Mouse (Mus musculus) retina, adult 2 months (tissue): ENCODE data around the gene Fgfr2.
A peak's percentile ranks its signal among the peaks of the same experiment; 100 is the strongest.
"Not testable (repeated sequence)": the region's sequence is repeated elsewhere in the genome, so short reads cannot be mapped to it uniquely, and the experiment has no call there.

Experiments
- DNase-seq: peaks from one replicate; pipeline ENCODE4 v3.0.0-alpha.2; 2012; ENCODE audit warnings: low read depth, low spot score

The Fgfr2 gene

GRCm38 (mm10) chr7:130625361-130625760 is 2497.8 kb downstream of the Fgfr2 start:
- no peak for DNase-seq

GRCm38 (mm10) chr7:130624299-130624698 is 2498.9 kb downstream of the Fgfr2 start:
- no peak for DNase-seq

GRCm38 (mm10) chr7:130622359-130622758 is 2500.8 kb downstream of the Fgfr2 start:
- no peak for DNase-seq

DNA sequence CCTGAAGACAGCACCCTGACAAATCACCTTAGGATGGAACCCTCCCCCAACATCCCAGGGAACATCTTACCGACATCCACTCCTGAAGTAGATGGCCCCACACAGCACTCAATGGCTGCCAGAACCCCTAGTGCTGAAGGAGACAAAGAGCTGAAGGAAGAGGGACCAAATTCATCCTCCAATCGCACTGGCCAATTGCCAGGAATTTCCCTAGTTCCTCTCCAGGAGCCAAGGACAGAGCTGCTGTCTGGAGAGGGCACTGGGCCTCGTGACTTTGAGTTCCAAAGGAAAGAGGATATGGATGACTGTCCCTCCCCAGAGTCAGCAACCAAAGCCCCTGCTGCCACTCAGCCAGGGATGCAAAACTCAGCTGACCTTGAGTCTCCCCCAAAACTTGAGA is 2501.2 kb downstream of the Fgfr2 start:
- DNase-seq: no peak

DNA sequence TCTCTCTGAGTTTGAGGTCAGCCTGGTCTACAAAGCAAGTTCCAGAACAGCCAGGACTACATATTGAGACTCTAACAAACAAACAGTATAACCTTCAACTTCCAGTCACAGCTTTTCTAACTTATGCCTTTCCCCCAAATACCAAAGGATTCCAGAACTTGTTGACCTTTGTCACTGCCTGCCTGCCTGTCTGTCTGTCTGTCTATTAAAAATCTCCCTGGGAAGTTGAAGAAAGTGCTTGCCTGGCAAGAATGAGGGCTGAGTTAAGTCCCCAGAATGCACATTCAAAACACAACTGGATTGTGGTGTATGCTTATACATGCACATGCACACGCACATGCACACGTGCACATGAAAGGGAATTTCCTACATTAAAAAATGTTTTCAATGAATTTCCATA is 2502.1 kb downstream of the Fgfr2 start:
- no peak for DNase-seq

DNA sequence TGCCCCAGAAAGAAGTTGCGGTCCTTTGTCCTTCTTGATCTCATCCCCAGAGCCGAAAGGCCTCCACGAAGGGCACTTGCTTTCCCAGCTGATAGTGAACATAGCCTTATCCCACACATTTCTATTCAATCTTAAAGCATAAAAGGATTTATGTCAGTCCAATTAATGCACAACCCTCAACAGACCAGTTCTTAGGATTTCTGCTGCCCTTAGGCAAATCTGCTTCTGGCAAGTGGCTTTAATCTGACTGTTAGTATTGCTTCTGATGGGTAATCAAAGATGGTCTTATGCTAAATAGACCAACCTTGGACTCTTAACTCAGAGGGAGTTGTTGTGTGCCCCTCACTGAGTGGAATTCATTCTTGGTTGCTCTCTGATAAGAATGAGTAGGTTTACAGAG is 2505.6 kb downstream of the Fgfr2 start:
- DNase-seq: no peak

DNA sequence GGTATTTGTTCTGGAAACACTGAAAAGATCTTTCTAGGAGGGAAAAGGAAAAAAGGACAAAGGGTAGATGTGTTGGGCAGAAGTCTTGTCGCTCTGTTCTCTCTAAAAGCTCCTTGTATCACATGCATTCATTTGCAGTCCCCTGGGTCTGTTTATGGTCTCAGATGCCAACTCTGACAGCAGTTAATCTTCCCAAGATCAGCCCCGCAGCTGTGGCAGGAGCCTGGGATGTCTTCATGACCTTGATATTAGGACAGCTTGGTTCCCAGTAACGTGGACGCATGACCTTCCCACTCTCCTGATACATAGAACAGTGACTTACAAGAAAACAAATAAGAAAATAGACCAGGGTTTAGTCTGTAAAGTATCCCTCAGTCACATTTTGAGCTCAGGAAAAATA is 2509.2 kb downstream of the Fgfr2 start:
- no peak for DNase-seq

- no peak for DNase-seq
Observed at GRCm38 (mm10) chr7:130606958-130607357, 2516.2 kb downstream of the Fgfr2 start.

GRCm38 (mm10) chr7:130605111-130605510 is 2518.0 kb downstream of the Fgfr2 start:
- peak; percentile 45 for DNase-seq

GRCm38 (mm10) chr7:130604390-130604789 is 2518.8 kb downstream of the Fgfr2 start:
- no peak for DNase-seq

DNA sequence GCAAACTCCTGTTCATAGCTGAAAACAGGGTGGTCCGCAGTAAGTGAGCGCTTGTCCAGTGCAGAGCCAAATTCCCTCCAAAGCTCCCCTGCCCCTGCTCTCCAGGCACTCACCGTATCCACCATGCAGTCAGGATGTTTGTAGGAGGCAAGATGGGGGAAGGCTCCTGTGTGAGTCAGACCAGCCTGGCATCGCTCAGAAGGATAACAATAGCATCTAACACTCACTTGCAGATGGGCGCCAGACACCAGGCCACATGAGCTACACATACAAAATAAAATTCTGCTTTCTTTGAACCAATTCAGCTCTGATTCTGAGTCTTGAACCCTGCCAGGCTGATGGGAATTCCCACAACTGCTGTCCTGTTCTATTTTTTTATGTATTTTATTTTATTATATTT is 2519.6 kb downstream of the Fgfr2 start:
- no peak for DNase-seq

DNA sequence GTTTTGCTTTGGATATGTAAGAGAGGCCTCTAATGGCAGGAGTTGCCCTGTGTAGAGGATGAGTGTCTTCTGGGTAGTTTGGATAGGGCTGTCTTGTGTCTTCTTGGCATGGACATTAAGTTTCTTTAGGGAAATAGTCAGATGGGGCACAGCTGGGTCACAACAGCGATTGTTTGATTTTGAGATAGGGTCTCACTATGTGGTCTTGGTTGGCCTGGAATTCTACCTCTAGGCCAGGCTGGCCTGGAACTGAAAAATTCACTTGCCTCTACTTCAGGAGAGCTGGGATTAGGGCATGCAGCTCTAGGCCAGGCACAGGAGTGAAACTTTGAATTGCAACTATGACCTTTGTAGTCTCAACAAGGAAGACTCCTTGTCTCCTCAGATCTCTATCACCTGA is 2520.3 kb downstream of the Fgfr2 start:
- no peak for DNase-seq

- no peak for DNase-seq
Observed at GRCm38 (mm10) chr7:130600546-130600945, 2522.6 kb downstream of the Fgfr2 start.

GRCm38 (mm10) chr7:130600074-130600473 is 2523.1 kb downstream of the Fgfr2 start:
- no peak for DNase-seq

DNA sequence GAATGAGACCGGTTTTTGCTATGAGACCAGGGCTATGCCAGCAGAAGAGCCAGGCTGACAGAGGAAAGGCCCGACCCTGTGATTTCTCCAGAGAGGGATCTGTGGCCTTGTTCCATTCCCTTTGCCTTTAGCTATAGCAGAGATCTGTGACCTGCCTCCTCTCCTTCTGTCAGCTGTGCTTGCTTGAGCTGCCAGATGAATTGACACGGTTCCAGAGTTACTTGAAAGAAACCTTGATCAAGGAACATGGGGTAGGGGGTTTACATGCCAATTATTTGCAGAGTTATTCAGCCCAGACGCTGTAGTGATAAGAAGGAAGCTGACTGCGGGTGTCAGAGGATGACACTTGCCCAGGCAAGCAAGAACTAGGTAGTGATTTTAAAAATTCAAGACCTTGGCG is 2525.6 kb downstream of the Fgfr2 start:
- no peak for DNase-seq

- not testable (repeated sequence) for DNase-seq
Observed at GRCm38 (mm10) chr7:130596079-130596855, 2526.9 kb downstream of the Fgfr2 start.

DNA sequence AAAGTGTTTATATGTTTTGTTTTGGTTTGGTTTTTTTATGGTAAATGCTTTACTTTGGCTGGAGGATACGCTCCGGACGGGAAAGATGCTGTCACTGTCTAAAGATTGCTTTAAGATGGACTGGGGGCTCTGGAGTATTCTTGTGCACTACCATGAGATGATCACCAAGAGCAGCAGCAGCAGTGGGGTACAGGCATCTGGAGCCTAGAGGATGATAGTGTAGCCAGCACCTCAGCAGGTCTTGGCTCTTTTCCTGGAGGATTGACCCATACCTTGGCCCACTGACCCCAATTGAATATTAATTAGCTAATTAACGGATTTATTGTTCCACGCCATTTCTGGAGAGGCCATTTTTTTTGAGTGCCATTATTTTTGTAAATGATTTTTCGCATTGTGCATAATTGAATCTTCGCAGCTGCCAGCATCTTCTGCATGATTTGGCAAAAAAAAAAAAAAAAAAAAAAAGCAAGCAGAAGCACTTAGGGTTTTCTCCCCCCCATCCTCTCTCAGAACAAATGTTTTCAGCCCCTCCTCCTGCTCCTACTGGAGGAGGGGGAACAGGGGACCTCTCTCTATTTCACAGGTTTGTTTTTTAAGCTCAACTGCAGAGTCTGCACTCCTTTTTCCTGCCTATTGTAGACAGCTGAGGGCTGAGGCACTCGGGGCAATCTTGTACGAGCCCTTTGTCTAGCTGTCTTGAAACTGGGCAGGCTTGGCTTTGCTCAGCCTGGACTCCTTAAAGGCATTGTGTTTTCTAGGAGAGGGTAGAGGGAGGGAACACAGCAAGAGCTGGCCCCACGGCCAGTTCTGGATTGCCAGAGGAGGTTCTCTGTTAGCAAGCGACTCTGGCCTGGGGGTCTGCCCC is 2529.5 kb downstream of the Fgfr2 start:
- DNase-seq: not testable (repeated sequence)

DNA sequence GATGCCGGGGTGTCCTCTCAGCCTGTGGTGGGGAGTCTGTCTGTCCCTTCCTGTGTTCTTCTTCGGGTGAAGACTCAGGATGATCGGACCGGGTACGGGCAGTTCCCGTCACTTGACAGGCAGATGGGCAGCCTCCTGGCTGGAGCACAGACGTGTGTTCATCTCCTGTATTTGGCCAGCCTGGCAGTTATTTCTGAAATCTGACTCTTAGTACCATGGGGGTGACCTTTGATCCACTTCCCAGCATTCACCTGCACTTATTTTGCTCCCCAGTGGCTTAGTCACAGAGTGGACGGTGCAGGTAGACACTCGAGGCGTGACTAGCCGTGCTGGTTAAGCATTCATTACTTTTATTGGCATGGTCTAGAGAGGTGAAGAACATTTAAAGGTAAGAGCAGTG is 2530.2 kb downstream of the Fgfr2 start:
- not testable (repeated sequence) for DNase-seq

GRCm38 (mm10) chr7:130590845-130591437 is 2532.2 kb downstream of the Fgfr2 start:
- DNase-seq: no peak

GRCm38 (mm10) chr7:130590081-130590828 is 2532.9 kb downstream of the Fgfr2 start:
- DNase-seq: no peak

DNA sequence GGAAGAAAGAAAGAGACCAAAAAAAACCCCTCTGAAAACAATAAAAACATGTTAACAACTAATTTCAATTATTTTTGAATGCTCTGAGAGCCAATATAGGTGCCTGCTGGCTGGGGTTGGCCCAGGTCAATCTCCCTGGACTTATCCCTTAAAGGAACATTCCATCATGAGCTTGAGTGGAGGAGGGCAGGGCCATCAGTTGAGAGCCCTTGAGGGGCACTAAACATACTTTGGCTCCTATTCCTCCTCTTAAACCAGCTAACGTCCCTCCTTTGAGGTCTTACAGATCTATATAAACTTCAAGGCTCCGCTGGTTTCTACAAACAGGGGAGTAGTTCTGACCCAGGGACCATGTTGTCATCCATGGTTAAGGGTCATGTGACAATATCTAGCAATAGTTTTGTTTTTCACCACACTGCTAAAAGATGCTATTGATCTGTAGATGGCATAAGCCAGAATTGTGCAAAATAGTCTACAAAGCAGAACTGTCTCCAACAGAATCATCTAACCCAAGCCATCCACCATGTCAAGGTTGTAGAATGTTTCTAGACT is 2536.6 kb downstream of the Fgfr2 start:
- no peak for DNase-seq
